Mouse (Mus musculus) spleen, postnatal 10 days (tissue): Measurements from ENCODE around the gene Slc5a2.

ENCODE experiments used
- DNase-seq, 2 experiments: peaks; one replicate each; pipeline ENCODE4 v3.0.0; 2021 to 2022; ENCODE audit warnings: low spot score in 2 of 2

Slc5a2 gene

GRCm38 (mm10) chr7:128249998-128250397 is 15.5 kb upstream of the Slc5a2 start:
- DNase-seq, result no peak

GRCm38 (mm10) chr7:128251946-128252345 is 13.5 kb upstream of the Slc5a2 start:
- no peak for DNase-seq

- DNase-seq, result no peak
Measured at GRCm38 (mm10) chr7:128252609-128253008, 12.8 kb upstream of the Slc5a2 start.

- no peak for DNase-seq
Measured at GRCm38 (mm10) chr7:128254978-128255377, 10.5 kb upstream of the Slc5a2 start.

- DNase-seq, result no peak
Measured at GRCm38 (mm10) chr7:128255757-128256156, 9.7 kb upstream of the Slc5a2 start.

GRCm38 (mm10) chr7:128256783-128257334 is 8.6 kb upstream of the Slc5a2 start:
- no peak for DNase-seq

GRCm38 (mm10) chr7:128266056-128266455 is 599 bp downstream of the Slc5a2 start:
- no peak for DNase-seq

GRCm38 (mm10) chr7:128267391-128267790 is 1.9 kb downstream of the Slc5a2 start:
- no peak for DNase-seq

GRCm38 (mm10) chr7:128267813-128268212 is 2.4 kb downstream of the Slc5a2 start:
- no peak for DNase-seq

- DNase-seq, result peak in 1 of 2 experiments; percentile 54
Measured at GRCm38 (mm10) chr7:128270431-128270850, 5.0 kb downstream of the Slc5a2 start.

GRCm38 (mm10) chr7:128271496-128271895 is 6.0 kb downstream of the Slc5a2 start:
- no peak for DNase-seq

GRCm38 (mm10) chr7:128276051-128276450 is 10.6 kb downstream of the Slc5a2 start:
- DNase-seq, result no peak

GRCm38 (mm10) chr7:128279750-128280149 is 14.3 kb downstream of the Slc5a2 start:
- DNase-seq, result no peak

- no peak for DNase-seq
Measured at GRCm38 (mm10) chr7:128281765-128282164, 16.3 kb downstream of the Slc5a2 start.

- DNase-seq, result no peak
Measured at GRCm38 (mm10) chr7:128282532-128283244, 17.2 kb downstream of the Slc5a2 start.

GRCm38 (mm10) chr7:128284047-128284446 is 18.6 kb downstream of the Slc5a2 start:
- no peak for DNase-seq

- no peak for DNase-seq
Measured at GRCm38 (mm10) chr7:128285060-128285459, 19.6 kb downstream of the Slc5a2 start.

GRCm38 (mm10) chr7:128288923-128289544 is 23.6 kb downstream of the Slc5a2 start:
- peak; percentile 62 to 64 for DNase-seq

- no peak for DNase-seq
Measured at GRCm38 (mm10) chr7:128294785-128295184, 29.3 kb downstream of the Slc5a2 start.

GRCm38 (mm10) chr7:128296514-128296913 is 31.1 kb downstream of the Slc5a2 start:
- DNase-seq, result peak in 1 of 2 experiments; percentile 30

- DNase-seq, result no peak
Measured at GRCm38 (mm10) chr7:128297291-128297616, 31.8 kb downstream of the Slc5a2 start.

GRCm38 (mm10) chr7:128297617-128298480 is 32.4 kb downstream of the Slc5a2 start, which contains the start of gene BC017158:
BC017158 (minus strand) TSS chr7:128298170.
- DNase-seq, result peak; percentile 78 to 80
